Mouse (Mus musculus) intestine, postnatal 0 days (tissue): ENCODE data around the gene Sox11. TPM values are rescaled to one million over a fixed set of nuclear protein-coding genes. Genes with fewer than 3 reads are reported as not detected.

Source experiments
- ATAC-seq: fragments of 200-750 bp; cut with Nextera tagmentation; 2 replicates; pipeline ENCODE4 v1.8.0; 2017; ENCODE audit warnings: mild to moderate bottlenecking, moderate TSS enrichment, moderate library complexity
- H3K27ac ChIP-seq: fragments of 300-500 bp; sonication (generic); 2 replicates; pipeline ENCODE4 v1.5.1; 2014; ENCODE audit warnings: mild to moderate bottlenecking, low read depth, low read length, moderate library complexity
- H3K27me3 ChIP-seq: fragments of 300-500 bp; sonication (generic); replicated peaks from 2 replicates; pipeline ENCODE4 v1.6.1; 2014; ENCODE audit warnings: low read length, mixed read lengths; ENCODE audit not compliant: control insufficient read depth, insufficient read depth
- H3K36me3 ChIP-seq: fragments of 300-500 bp; sonication (generic); 2 replicates; pipeline ENCODE4 v1.6.1; 2014; ENCODE audit warnings: mild to moderate bottlenecking, moderate library complexity; ENCODE audit not compliant: control insufficient read depth, insufficient read depth
- H3K4me1 ChIP-seq: fragments of 300-500 bp; sonication (generic); replicated peaks from 2 replicates; pipeline ENCODE4 v1.6.1; 2014; ENCODE audit warnings: antibody characterized with exemption, low read length, mixed read lengths; ENCODE audit not compliant: control insufficient read depth, insufficient read depth
- H3K4me2 ChIP-seq: fragments of 300-500 bp; sonication (generic); replicated peaks from 2 replicates; pipeline ENCODE4 v1.6.1; 2014; ENCODE audit warnings: low read depth, mild to moderate bottlenecking, moderate library complexity
- H3K4me3 ChIP-seq: fragments of 300-500 bp; sonication (generic); 2 replicates; pipeline ENCODE4 v1.5.1; 2014; ENCODE audit warnings: low read depth, low read length
- H3K9ac ChIP-seq: fragments of 300-500 bp; sonication (generic); 2 replicates; pipeline ENCODE4 v1.6.1; 2014; ENCODE audit warnings: mild to moderate bottlenecking, low read depth, low read length
- H3K9me3 ChIP-seq: fragments of 300-500 bp; sonication (generic); 2 replicates; pipeline ENCODE4 v1.6.1; 2016; ENCODE audit warnings: mixed run types; ENCODE audit not compliant: control insufficient read depth
- CTCF ChIP-seq: sonication (generic); IDR thresholded peaks from 2 replicates; pipeline ENCODE4 v1.5.1; 2016; ENCODE audit warnings: low read depth, mild to moderate bottlenecking, control low read depth, antibody characterized with exemption, moderate library complexity
- WGBS: fragments of 180-500 bp; shearing (Covaris S2); extraction: QIAGEN DNeasy Blood & Tissue Kit; methylation state at CpG from one replicate; pipeline ENCODE4 v1.1.7; 2014; 5-methylcytosine and 5-hydroxymethylcytosine counted together
- polyA plus RNA-seq: library from polyadenylated mRNA; unstranded; fragments of >200 nt; fragmentation: Nextera tagmentation; extraction: Ambion mirVana; gene quantifications from 2 replicates; pipeline ENCODE4 v1.2.1, GENCODE M21; 2015

Gene Sox11
- polyA plus RNA-seq, 1 experiment from 2014 or later, result 4.7 TPM

- H3K9ac ChIP-seq, result no peak overlapping the region
- 82% methylated on average over 2 of the region's 2 CpGs for WGBS
- no peak overlapping the region for H3K27ac ChIP-seq
- H3K4me1 ChIP-seq, result no peaks in the 10 kb centered on the region
- no peaks in the 10 kb centered on the region for H3K36me3 ChIP-seq
- ATAC-seq, result no peak
- H3K27me3 ChIP-seq, result no peaks in the 10 kb centered on the region
- TF ChIP-seq CTCF, result no peak
- no peaks in the 10 kb centered on the region for H3K9me3 ChIP-seq
- H3K4me3 ChIP-seq, result no peak overlapping the region
- H3K4me2 ChIP-seq, result no peak overlapping the region
These were observed 25.1 kb upstream of the Sox11 start for GRCm38 (mm10) chr12:27367476-27367875.

GRCm38 (mm10) chr12:27363840-27364640 lies 21.7 kb upstream of the Sox11 start:
- 77% methylated on average over 16 of the region's 16 CpGs for WGBS
- Histone ChIP-seq H3K9me3 (no peaks in the 10 kb centered on the region), H3K4me2 (no peak overlapping the region), H3K9ac (no peak overlapping the region), H3K27ac (no peak overlapping the region), H3K36me3 (no peaks in the 10 kb centered on the region), H3K4me3 (no peak overlapping the region), H3K27me3 (no peaks in the 10 kb centered on the region), H3K4me1 (no peaks in the 10 kb centered on the region)
- TF ChIP-seq CTCF, result no peak
- ATAC-seq, result no peak

- 23% methylated on average over 12 of the region's 12 CpGs for WGBS
- no peaks in the 10 kb centered on the region for H3K4me1 ChIP-seq
- H3K9me3 ChIP-seq, result no peaks in the 10 kb centered on the region
- no peak overlapping the region for H3K27ac ChIP-seq
- peak; percentile 22; the same call in 1 of the 2 replicates for TF ChIP-seq CTCF
- peak; percentile 77 for ATAC-seq
- H3K4me2 ChIP-seq, result no peak overlapping the region
- no peak overlapping the region for H3K4me3 ChIP-seq
- H3K36me3 ChIP-seq, result no peaks in the 10 kb centered on the region
- no peak overlapping the region for H3K9ac ChIP-seq
- no peaks in the 10 kb centered on the region for H3K27me3 ChIP-seq
These were observed 14.8 kb upstream of the Sox11 start for GRCm38 (mm10) chr12:27357076-27357637.

- no peak for ATAC-seq
- no peak overlapping the region for H3K27ac ChIP-seq
- H3K9ac ChIP-seq, result no peak overlapping the region
- no peaks in the 10 kb centered on the region for H3K4me1 ChIP-seq
- WGBS, result 86% methylated on average over 5 of the region's 5 CpGs
- H3K4me3 ChIP-seq, result no peak overlapping the region
- H3K36me3 ChIP-seq, result no peaks in the 10 kb centered on the region
- no peaks in the 10 kb centered on the region for H3K9me3 ChIP-seq
- H3K27me3 ChIP-seq, result no peaks in the 10 kb centered on the region
- no peak for TF ChIP-seq CTCF
- no peak overlapping the region for H3K4me2 ChIP-seq
These were observed 14.2 kb upstream of the Sox11 start for GRCm38 (mm10) chr12:27356571-27356970.

- no peaks in the 10 kb centered on the region for H3K4me1 ChIP-seq
- H3K4me3 ChIP-seq, result peak overlapping the region; percentile 68
- TF ChIP-seq CTCF, result no peak
- H3K9ac ChIP-seq, result peak overlapping the region; percentile 5; the same call in 1 of the 2 replicates
- H3K27me3 ChIP-seq, result peaks cover 12% of the 10 kb centered on the region; the same call in 1 of the 2 replicates
- H3K36me3 ChIP-seq, result no peaks in the 10 kb centered on the region
- no peak for ATAC-seq
- no peaks in the 10 kb centered on the region for H3K9me3 ChIP-seq
- H3K4me2 ChIP-seq, result peak overlapping the region; percentile 91
- H3K27ac ChIP-seq, result no peak overlapping the region
- WGBS, result 21% methylated on average over 17 of the region's 17 CpGs
These were observed 1.4 kb upstream of the Sox11 start for GRCm38 (mm10) chr12:27343606-27344410.
